Mouse (Mus musculus) bone marrow, adult 2 months (tissue): ENCODE data around the gene Rccd1.

ENCODE experiments used
- CTCF ChIP-seq: fragments of 200-500 bp; IDR thresholded peaks from 2 replicates; pipeline ENCODE4 v1.5.1; 2011; ENCODE audit warnings: low read length, control low read depth; ENCODE audit not compliant: control insufficient read depth, insufficient read depth
- POLR2A ChIP-seq: fragments of 200-500 bp; IDR thresholded peaks from 2 replicates; pipeline ENCODE4 v1.6.1; 2011; ENCODE audit warnings: low read depth, mild to moderate bottlenecking, control low read depth, low read length, borderline replicate concordance; ENCODE audit not compliant: control insufficient read depth

- no peak for TF ChIP-seq CTCF
- TF ChIP-seq POLR2A = no peak
These were observed 44.6 kb upstream of the Rccd1 start for GRCm38 (mm10) chr7:80368635-80369421.
